Mouse (Mus musculus) embryonic fibroblast, embryonic 13.5 days (primary cell): ENCODE data around the gene Rad54l.

ENCODE experiments used
- CTCF ChIP-seq: IDR thresholded peaks from 2 replicates; pipeline ENCODE4 v1.5.1; 2011; ENCODE audit warnings: mild to moderate bottlenecking, control low read depth, low read length, moderate library complexity, borderline replicate concordance; ENCODE audit not compliant: insufficient read depth
- POLR2A ChIP-seq: IDR thresholded peaks from 2 replicates; pipeline ENCODE4 v1.6.1; 2011; ENCODE audit warnings: low read depth, mild to moderate bottlenecking, control low read depth, low read length, moderate library complexity

- TF ChIP-seq CTCF (no peak), POLR2A (no peak)
These were observed 64.3 kb downstream of the Rad54l start for GRCm38 (mm10) chr4:116059012-116059726.
